Mouse (Mus musculus) heart, adult 2 months (tissue): ENCODE measurements around the gene Gm6020. TPM values are rescaled to one million over a fixed set of nuclear protein-coding genes. Genes with fewer than 3 reads are reported as not detected.
"Not testable (repeated sequence)": the region's sequence is repeated elsewhere in the genome, so short reads cannot be mapped to it uniquely, and the experiment has no call there.

Source experiments
- DNase-seq, 2 experiments: peaks; one replicate each; pipeline ENCODE4 v3.0.0; 2021
- H3K27ac ChIP-seq: fragments of 200-600 bp; 2 replicates; pipeline ENCODE4 v1.8.1; 2022
- H3K27me3 ChIP-seq: fragments of 200-500 bp; 2 replicates; pipeline ENCODE4 v1.6.1; 2012; ENCODE audit warnings: mild to moderate bottlenecking, low read length, inconsistent platforms, mixed read lengths; ENCODE audit not compliant: control insufficient read depth, insufficient read depth
- H3K36me3 ChIP-seq: fragments of 200-500 bp; 2 replicates; pipeline ENCODE4 v1.6.1; 2012; ENCODE audit warnings: low read length, inconsistent platforms; ENCODE audit not compliant: control insufficient read depth, insufficient read depth
- H3K4me1 ChIP-seq: fragments of 200-500 bp; 2 replicates; pipeline ENCODE4 v1.6.1; 2011; ENCODE audit warnings: low read length; ENCODE audit not compliant: control insufficient read depth, insufficient read depth
- H3K4me3 ChIP-seq: fragments of 200-600 bp; 2 replicates; pipeline ENCODE4 v1.8.1; 2022
- H3K79me2 ChIP-seq: fragments of 200-500 bp; replicated peaks from 2 replicates; pipeline ENCODE4 v1.6.1; 2012; ENCODE audit warnings: mild to moderate bottlenecking, inconsistent platforms, low read length, moderate library complexity, mixed read lengths; ENCODE audit not compliant: control insufficient read depth, insufficient read depth
- H3K9ac ChIP-seq: fragments of 200-500 bp; 2 replicates; pipeline ENCODE4 v1.6.1; 2012; ENCODE audit warnings: low read depth, mild to moderate bottlenecking, control low read depth, inconsistent platforms, low read length, mixed read lengths
- CTCF ChIP-seq: fragments of 200-600 bp; IDR thresholded peaks from 2 replicates; pipeline ENCODE4 v1.8.1; 2022; ENCODE audit warnings: antibody characterized with exemption, mild to moderate bottlenecking, moderate library complexity
- EP300 ChIP-seq: fragments of 200-500 bp; IDR thresholded peaks from 2 replicates; pipeline ENCODE4 v1.6.1; 2011; ENCODE audit warnings: low read depth, low read length, control low read depth; ENCODE audit not compliant: insufficient read depth
- POLR2A ChIP-seq: fragments of 200-500 bp; IDR thresholded peaks from 2 replicates; pipeline ENCODE4 v1.6.1; 2011; ENCODE audit warnings: mild to moderate bottlenecking, low read depth, low read length, control low read depth; ENCODE audit not compliant: insufficient read depth
- WGBS: fragments of 180-500 bp; shearing (Covaris S2); methylation state at CpG from one replicate; pipeline ENCODE4 v1.1.7; 2018; 5-methylcytosine and 5-hydroxymethylcytosine counted together
- intact Hi-C: fragments of 180-260 bp; cut with DNase I; formaldehyde crosslinking; loops from one replicate; pipeline ENCODE4 v1.15.1; 2025
- long read RNA-seq: library from polyadenylated mRNA; stranded (forward); transcript quantifications from one replicate; pipeline ENCODE4 v2.0.0, GENCODE M21; 2021
- polyA plus RNA-seq: library from polyadenylated mRNA; depleted of rRNA; stranded (reverse); fragments of >200 nt; gene quantifications from 2 replicates; pipeline ENCODE4 v1.2.3, GENCODE M21; 2012; rRNA removed
- total RNA-seq, 2 experiments: library from RNA; stranded (reverse); gene quantifications; 2 replicates each; pipeline ENCODE4 v1.2.3; 2021

Gene Gm6020
- total RNA-seq (not detected), polyA plus RNA-seq (not detected in 2 replicates)
- long read RNA-seq, result 0 reads

DNA sequence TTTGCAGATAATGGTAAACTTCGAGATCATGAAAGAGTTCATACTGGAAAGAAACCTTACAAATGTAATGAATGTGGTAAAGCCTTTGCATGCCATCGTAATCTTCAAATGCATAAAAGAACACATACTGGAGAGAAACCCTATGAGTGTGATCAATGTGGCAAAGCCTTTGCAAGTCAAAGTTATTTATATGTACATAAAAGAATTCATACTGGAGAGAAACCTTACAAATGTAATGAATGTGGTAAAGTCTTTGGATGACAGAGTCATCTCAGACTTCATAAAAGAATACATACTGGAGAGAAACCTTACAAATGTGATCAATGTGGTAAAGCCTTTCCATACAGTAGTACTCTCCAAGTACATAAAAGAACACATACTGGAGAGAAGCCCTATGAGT, at the start of gene Gm6020:
TSS of gene Gm6020 (plus strand) at position 301 of the 400 bp plus-strand sequence.
- intact Hi-C loops, H3K9ac ChIP-seq: not testable (repeated sequence)
- 80% methylated on average over 2 of the region's 2 CpGs for WGBS

DNA sequence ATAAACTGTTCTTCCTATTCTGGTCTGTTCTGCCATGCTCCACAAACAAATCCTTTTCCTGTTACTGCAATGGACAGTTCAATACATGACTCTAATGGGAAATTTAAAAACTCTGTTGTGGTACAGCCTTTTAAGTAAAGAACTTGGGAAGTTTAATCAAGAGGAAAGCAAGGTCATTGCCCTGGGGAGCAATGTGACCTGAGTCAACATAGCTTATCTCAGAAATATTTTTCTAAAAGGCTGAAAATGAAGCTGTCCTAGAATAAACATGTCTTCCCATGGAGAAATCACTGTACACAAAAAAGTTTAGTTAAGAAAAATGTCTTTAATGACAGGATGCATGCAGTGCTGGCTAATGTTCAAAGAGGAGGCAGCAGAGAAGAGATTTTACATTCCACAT, 45.0 kb upstream of the Gm6020 start:
- H3K36me3 ChIP-seq, result peaks cover 3% of the 10 kb centered on the region
- H3K27ac ChIP-seq, result no peak overlapping the region
- H3K9ac ChIP-seq, result no peak overlapping the region
- peaks cover 3% of the 10 kb centered on the region; the same call in 1 of the 2 replicates for H3K79me2 ChIP-seq
- no peak overlapping the region for H3K4me3 ChIP-seq
- H3K4me1 ChIP-seq, result no peaks in the 10 kb centered on the region; the same call in 1 of the 2 replicates
- intact Hi-C loops, result loop anchor here (5.0 kb wide), 1 partner anchor 266 kb away; the partner anchor contains the start of gene Prdx3
- no peak for DNase-seq
- TF ChIP-seq EP300 (no peak), POLR2A (no peak), CTCF (no peak)
- no peaks in the 10 kb centered on the region for H3K27me3 ChIP-seq

More for the DNA sequence above, at the start of gene Gm6020:
- H3K4me3 ChIP-seq, H3K27ac ChIP-seq, DNase-seq, H3K27me3 ChIP-seq, H3K79me2 ChIP-seq, H3K4me1 ChIP-seq, H3K36me3 ChIP-seq: not testable (repeated sequence)

DNA sequence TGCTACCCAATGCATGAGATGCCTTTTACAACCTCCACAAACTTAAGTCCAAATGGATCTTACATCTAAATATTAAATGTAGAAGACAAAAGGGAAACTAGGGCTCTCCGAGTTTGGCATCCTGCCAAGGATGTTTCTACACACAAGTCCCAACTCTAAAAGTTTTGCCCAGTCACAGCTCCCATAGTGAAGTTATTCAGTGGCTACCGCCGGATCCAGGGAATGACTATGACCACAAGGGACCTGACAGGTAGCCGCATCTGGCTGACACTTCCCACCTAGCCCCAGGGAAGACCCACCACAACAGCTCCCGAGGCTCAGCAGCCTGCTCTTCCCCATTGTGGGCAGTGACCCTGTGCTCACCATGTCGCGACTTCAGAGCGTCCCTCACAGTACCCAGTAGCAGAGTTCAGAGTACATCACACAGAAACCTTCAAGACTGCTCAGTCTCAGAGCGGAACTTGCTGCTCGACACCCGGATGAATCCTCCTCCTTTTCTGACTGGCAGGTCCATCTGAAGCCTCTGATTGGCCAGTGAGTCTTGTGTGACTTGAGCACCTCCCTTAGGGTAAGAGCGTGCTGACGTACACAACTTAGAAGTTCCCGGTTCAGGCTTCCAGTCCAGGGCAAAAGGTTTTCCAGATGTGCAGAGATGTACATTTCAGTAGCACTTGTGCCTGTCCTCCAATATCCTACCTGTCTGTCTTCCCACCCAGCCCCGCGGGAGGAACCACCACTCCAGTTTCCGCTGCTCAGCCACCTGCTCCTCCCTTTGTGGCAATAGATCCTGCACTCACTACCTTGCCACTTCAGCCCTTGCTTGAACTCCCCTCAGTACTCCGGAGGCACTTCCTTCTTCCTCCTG, 43.1 kb upstream of the Gm6020 start, which contains the start of gene Zfp950:
TSS of gene Zfp950 (minus strand) at position 499 of the 865 bp plus-strand sequence.
- no peaks in the 10 kb centered on the region for H3K27me3 ChIP-seq
- H3K79me2 ChIP-seq, result peaks cover 2% of the 10 kb centered on the region; the same call in 1 of the 2 replicates
- peak within 1 kb of the TSS; percentile 82 for H3K4me3 ChIP-seq
- peaks cover 3% of the 10 kb centered on the region for H3K36me3 ChIP-seq
- 1% methylated on average over 18 of the region's 18 CpGs for WGBS
- intact Hi-C loops, result loop anchor here (5.0 kb wide), 1 partner anchor 253 kb away; the partner anchor contains the start of gene Grk5
- H3K9ac ChIP-seq, result peak within 1 kb of the TSS; percentile 85
- peak within 1 kb of the TSS; percentile 73 for H3K27ac ChIP-seq
- no peaks in the 10 kb centered on the region; the same call in 1 of the 2 replicates for H3K4me1 ChIP-seq
- TF ChIP-seq POLR2A, result peak; percentile 86
- no peak for TF ChIP-seq CTCF
- 0 out of 2 replicates have a peak, but pooled peaks have one; percentile 6 for TF ChIP-seq EP300
- DNase-seq, result peak; percentile 81 to 90

DNA sequence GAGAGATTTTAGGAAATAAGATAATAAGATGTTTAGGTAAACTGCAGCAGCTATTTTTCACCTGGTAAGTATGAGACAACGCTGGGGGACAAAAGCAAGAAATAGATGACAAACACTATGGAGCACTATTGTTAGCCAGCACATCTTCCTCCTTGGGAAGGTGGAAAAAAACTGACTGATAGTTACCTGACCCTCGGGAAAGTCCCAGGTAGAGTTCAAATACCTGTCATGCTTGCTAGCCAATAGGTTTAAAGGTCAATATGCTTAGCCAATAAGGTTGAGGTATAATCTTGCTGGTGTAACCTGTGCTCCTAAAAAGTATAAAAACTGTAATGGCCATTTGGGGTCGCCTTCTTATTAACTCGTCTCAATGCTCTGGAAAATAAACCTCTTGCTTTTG, 42.4 kb upstream of the Gm6020 start:
- Histone ChIP-seq H3K27ac (peak overlapping the region; percentile 73), H3K79me2 (peaks cover 2% of the 10 kb centered on the region; the same call in 1 of the 2 replicates), H3K27me3 (no peaks in the 10 kb centered on the region), H3K4me1 (no peaks in the 10 kb centered on the region; the same call in 1 of the 2 replicates), H3K4me3 (peak overlapping the region; percentile 82), H3K9ac (no peak overlapping the region), H3K36me3 (peaks cover 3% of the 10 kb centered on the region)
- 26% methylated on average over 4 of the region's 4 CpGs for WGBS
- intact Hi-C loops, result loop anchor here (5.0 kb wide), 1 partner anchor 254 kb away; the partner anchor contains the start of gene Grk5
- no peak for DNase-seq
- TF ChIP-seq EP300, result no peak
- no peak for TF ChIP-seq POLR2A
- TF ChIP-seq CTCF, result no peak

DNA sequence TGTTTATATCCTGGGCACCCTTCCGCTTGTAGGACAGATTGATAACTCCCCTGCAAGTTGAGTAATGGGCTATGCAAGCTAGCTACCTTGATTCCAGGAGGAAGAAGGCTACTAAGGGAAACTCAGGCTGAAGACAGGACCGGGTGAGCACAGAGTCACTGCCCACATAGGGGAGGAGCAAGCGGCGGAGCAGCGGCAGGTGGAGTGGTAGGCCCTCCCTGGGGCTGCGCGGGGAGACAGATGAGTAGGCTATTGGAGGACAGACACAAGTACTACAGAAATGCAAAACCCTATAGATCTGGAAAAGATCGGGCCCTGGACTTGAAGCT, 32.4 kb upstream of the Gm6020 start:
- Histone ChIP-seq H3K9ac (no peak overlapping the region), H3K79me2 (no peaks in the 10 kb centered on the region), H3K27me3 (no peaks in the 10 kb centered on the region), H3K36me3 (no peaks in the 10 kb centered on the region), H3K4me3 (peak overlapping the region; percentile 18; the same call in 1 of the 2 replicates), H3K27ac (no peak overlapping the region), H3K4me1 (no peaks in the 10 kb centered on the region)
- TF ChIP-seq EP300 (no peak), POLR2A (no peak), CTCF (no peak)
- peak in 1 of 2 experiments; percentile 15 for DNase-seq
- 10% methylated on average over 8 of the region's 8 CpGs for WGBS
- intact Hi-C loops, result no loop called here
